Mouse (Mus musculus) lung, adult 2 months (tissue): Measurements from ENCODE around the gene Lamc3. TPM values are rescaled to one million over a fixed set of nuclear protein-coding genes. Genes with fewer than 3 reads are reported as not detected.

Source experiments
- DNase-seq: peaks from one replicate; pipeline ENCODE4 v3.0.0; 2022
- H3K4me1 ChIP-seq: fragments of 200-500 bp; 2 replicates; pipeline ENCODE4 v1.6.1; 2011; ENCODE audit warnings: low read length; ENCODE audit not compliant: control insufficient read depth, insufficient read depth
- H3K4me3 ChIP-seq: fragments of 200-500 bp; replicated peaks from 2 replicates; pipeline ENCODE3; 2011; ENCODE audit warnings: low read depth, mild to moderate bottlenecking, control low read depth, low read length; ENCODE audit errors: extremely low read depth
- CTCF ChIP-seq: fragments of 200-500 bp; IDR thresholded peaks from 2 replicates; pipeline ENCODE4 v1.5.1; 2011; ENCODE audit warnings: mild to moderate bottlenecking, low read length, control low read depth; ENCODE audit not compliant: insufficient read depth
- POLR2A ChIP-seq: fragments of 200-500 bp; IDR thresholded peaks from 2 replicates; pipeline ENCODE4 v1.6.1; 2011; ENCODE audit warnings: low read depth, mild to moderate bottlenecking, control low read depth, low read length, borderline replicate concordance; ENCODE audit errors: extremely low read depth
- WGBS: fragments of 180-500 bp; shearing (Covaris S2); methylation state at CpG from one replicate; pipeline ENCODE4 v1.1.7; 2018; 5-methylcytosine and 5-hydroxymethylcytosine counted together
- polyA plus RNA-seq: library from polyadenylated mRNA; depleted of rRNA; stranded (reverse); fragments of >200 nt; gene quantifications from 2 replicates; pipeline ENCODE4 v1.2.3, GENCODE M21; 2012

Gene Lamc3
- polyA plus RNA-seq, 1 experiment = 25.1 TPM

DNA sequence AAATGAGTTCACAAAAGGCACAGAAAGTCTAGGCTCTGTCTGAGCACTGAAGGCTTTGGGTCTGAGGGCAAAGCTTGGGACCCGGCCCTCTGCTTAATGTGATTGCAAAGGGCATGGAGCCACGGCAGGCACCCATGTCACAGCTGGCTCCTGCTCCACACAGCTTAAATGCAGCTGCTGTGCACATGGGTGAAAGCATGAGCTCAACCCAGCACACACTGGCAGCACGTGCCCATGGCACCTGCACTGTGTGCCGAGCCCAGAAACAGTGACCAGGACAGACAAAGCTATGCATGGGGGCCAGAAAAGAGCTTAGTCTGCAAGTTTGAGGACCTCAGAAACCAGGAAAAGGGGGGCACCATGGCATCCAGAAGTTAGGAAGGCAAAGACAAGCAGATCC is 36.6 kb downstream of the Lamc3 start:
- H3K4me3 ChIP-seq = no peak overlapping the region
- no peak for DNase-seq
- TF ChIP-seq POLR2A (no peak), CTCF (no peak)
- 78% methylated on average over 4 of the region's 4 CpGs for WGBS
- H3K4me1 ChIP-seq = no peaks in the 10 kb centered on the region

DNA sequence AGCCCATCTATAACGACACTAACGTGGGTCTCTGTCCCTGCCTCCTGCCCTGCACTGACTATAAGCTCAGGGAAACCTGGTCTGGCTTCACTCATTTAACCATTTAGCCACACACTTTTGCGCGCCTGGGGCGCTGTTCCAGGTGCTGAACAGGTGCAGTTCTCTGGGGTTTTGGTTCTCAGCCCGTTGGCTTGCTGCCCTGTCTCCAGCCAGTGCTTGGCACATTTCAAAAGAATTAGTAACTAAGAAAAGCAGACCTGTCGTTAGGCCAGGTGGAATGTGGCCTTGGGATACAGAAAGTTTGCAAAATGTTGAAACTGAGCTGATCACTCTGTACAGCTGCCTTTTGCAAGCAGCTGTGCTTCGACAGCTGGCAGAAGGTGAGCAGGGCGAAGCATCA is 37.7 kb downstream of the Lamc3 start:
- WGBS = 30% methylated on average over 9 of the region's 9 CpGs
- Histone ChIP-seq H3K4me1 (no peaks in the 10 kb centered on the region), H3K4me3 (no peak overlapping the region)
- DNase-seq = peak; percentile 13
- TF ChIP-seq CTCF (no peak), POLR2A (no peak)

GRCm38 (mm10) chr2:31925936-31926335 is 38.8 kb downstream of the Lamc3 start:
- TF ChIP-seq POLR2A (no peak), CTCF (no peak)
- Histone ChIP-seq H3K4me3 (no peak overlapping the region), H3K4me1 (no peaks in the 10 kb centered on the region)
- no peak for DNase-seq
- 46% methylated on average over 4 of the region's 4 CpGs for WGBS

- Histone ChIP-seq H3K4me3 (no peak overlapping the region), H3K4me1 (no peaks in the 10 kb centered on the region)
- 55% methylated on average over 3 of the region's 3 CpGs for WGBS
- TF ChIP-seq CTCF (no peak), POLR2A (no peak)
- no peak for DNase-seq
Measured at GRCm38 (mm10) chr2:31929664-31930063, 42.6 kb downstream of the Lamc3 start.

DNA sequence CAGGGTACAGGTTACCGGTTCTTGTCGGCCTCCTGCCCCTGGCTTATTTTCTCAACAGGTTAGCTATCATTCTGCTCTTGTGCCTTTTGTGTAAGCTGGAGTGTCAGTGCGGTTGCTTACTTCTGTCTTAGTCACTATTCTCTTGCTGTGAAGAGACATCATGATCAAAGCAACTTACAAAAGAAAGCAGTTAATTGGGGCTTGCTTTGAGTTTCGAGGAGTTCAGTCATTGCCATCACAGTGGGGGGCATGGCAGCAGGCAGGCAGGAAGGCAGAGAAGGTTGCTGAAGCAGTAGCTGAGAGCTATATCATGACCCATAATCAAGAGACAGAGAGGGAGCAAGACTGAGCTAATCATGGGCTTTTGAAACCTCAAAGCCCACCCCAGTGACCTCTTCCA is 47.5 kb downstream of the Lamc3 start:
- H3K4me1 ChIP-seq = no peaks in the 10 kb centered on the region
- TF ChIP-seq POLR2A (no peak), CTCF (no peak)
- DNase-seq = no peak
- no peak overlapping the region for H3K4me3 ChIP-seq
- WGBS = 63% methylated on average over 4 of the region's 4 CpGs

DNA sequence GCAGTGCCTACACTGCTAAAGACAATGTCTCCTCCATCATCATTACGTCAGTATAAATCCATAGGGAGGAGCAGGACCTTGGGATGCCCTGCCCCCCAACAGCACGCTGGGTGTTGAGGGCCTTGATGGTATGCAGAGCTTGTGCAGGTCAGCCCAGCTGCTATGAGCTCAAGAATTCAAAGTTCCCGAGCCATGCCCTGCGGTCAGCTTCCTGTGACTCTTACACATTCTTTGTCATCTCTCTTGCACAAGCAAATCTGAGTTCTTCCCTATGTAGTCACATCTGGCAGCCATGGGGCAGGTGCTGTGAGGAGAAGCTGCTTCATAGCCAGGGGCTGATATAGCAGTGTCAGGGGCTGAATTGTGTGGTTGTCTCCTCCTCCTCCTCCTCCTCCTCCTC is 48.0 kb downstream of the Lamc3 start:
- 33% methylated on average over 4 of the region's 4 CpGs for WGBS
- no peak for TF ChIP-seq CTCF
- TF ChIP-seq POLR2A = no peak

GRCm38 (mm10) chr2:31938298-31938697 is 51.2 kb downstream of the Lamc3 start:
- no peak for DNase-seq
- 67% methylated on average over 1 of the region's 1 CpGs for WGBS
- TF ChIP-seq CTCF = no peak
- TF ChIP-seq POLR2A = no peak
- no peaks in the 10 kb centered on the region for H3K4me1 ChIP-seq
- no peak overlapping the region for H3K4me3 ChIP-seq

More for the DNA sequence above, 48.0 kb downstream of the Lamc3 start:
- Histone ChIP-seq H3K4me1 (no peaks in the 10 kb centered on the region), H3K4me3 (no peak overlapping the region)
- no peak for DNase-seq

DNA sequence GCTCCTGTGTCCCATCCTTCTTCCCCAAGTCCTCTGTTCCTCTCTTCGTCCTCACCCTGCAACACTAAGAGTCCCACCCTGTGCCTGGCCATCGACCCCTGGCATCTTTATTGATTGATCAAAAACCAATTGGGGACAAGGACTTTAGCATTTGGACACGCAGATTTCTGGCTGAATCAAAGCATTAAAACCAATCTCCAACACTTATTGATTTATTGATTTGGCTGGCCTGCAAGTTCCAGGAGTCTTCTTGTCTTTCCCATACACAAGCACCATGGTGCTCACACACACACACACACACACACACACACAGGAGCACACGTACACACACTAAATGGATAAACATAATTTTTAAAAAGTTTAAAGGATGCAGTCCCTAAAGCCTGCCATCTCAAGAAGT is 55.9 kb downstream of the Lamc3 start:
- Histone ChIP-seq H3K4me3 (no peak overlapping the region), H3K4me1 (no peaks in the 10 kb centered on the region)
- DNase-seq = no peak
- TF ChIP-seq POLR2A = no peak
- TF ChIP-seq CTCF = no peak
- WGBS = 64% methylated on average over 4 of the region's 4 CpGs

DNA sequence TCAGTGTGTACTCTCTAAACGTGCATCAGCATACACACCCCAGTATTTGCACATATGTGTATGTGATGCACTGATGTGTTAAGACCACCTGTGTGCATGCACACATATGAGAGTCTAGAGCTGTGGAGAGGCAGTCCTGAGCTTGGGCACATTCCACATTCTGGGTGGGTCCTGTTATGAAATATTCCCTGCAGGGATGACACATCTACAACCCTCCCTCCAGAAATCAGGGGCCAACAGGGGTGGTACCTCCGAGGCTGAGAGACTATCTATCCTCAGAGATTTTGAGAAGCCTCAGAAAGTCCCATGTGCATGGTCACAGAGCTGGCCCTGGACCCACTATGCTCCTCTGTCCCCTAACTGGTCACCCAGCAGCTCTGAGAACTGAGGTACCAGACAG is 58.5 kb downstream of the Lamc3 start:
- Histone ChIP-seq H3K4me3 (no peak overlapping the region), H3K4me1 (0 out of 2 replicates have a peak, but pooled peaks cover 4% of the 10 kb centered on the region)
- WGBS = 77% methylated on average over 2 of the region's 2 CpGs
- DNase-seq = no peak
- TF ChIP-seq POLR2A (no peak), CTCF (no peak)

DNA sequence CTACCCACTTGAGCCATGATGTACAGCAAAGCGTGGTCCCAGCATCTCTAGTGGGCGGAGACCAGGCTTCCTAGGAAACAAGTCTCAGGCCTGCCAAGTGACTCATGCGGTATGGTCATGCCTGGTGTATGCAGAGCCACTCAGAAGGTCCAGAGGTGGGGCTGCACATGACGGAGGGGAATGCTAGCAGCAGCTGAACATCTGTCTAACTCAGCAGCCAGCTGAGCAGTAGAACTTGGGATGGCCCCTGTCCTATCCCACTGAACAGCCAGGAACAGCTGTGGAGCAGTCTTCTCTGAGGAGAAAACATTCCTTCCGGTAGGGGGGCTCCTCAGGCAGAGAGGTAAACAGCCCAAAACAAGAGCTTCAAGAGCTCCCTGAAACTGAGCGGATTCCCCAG is 61.3 kb downstream of the Lamc3 start:
- no peak for TF ChIP-seq POLR2A
- no peak for TF ChIP-seq CTCF
- 0 out of 2 replicates have a peak, but pooled peaks cover 4% of the 10 kb centered on the region for H3K4me1 ChIP-seq
- H3K4me3 ChIP-seq = no peak overlapping the region
- no peak for DNase-seq
- WGBS = 63% methylated on average over 6 of the region's 6 CpGs
